Mouse (Mus musculus) left cerebral cortex, adult 18-20 months (tissue): ENCODE measurements around the gene Fam32a. TPM values are rescaled to one million over a fixed set of nuclear protein-coding genes. Genes with fewer than 3 reads are reported as not detected.

Source experiments
- DNase-seq, 2 experiments: peaks; one replicate each; pipeline ENCODE4 v3.0.0; 2021 to 2022; ENCODE audit warnings: low spot score in 2 of 2, mixed read lengths in 1 of 2
- total RNA-seq, 2 experiments: library from RNA; stranded (reverse); gene quantifications; 2 replicates each; pipeline ENCODE4 v1.2.3; 2021

The Fam32a gene
- total RNA-seq, 2 experiments from 2014 or later: 57.9 to 58.0 TPM

DNA sequence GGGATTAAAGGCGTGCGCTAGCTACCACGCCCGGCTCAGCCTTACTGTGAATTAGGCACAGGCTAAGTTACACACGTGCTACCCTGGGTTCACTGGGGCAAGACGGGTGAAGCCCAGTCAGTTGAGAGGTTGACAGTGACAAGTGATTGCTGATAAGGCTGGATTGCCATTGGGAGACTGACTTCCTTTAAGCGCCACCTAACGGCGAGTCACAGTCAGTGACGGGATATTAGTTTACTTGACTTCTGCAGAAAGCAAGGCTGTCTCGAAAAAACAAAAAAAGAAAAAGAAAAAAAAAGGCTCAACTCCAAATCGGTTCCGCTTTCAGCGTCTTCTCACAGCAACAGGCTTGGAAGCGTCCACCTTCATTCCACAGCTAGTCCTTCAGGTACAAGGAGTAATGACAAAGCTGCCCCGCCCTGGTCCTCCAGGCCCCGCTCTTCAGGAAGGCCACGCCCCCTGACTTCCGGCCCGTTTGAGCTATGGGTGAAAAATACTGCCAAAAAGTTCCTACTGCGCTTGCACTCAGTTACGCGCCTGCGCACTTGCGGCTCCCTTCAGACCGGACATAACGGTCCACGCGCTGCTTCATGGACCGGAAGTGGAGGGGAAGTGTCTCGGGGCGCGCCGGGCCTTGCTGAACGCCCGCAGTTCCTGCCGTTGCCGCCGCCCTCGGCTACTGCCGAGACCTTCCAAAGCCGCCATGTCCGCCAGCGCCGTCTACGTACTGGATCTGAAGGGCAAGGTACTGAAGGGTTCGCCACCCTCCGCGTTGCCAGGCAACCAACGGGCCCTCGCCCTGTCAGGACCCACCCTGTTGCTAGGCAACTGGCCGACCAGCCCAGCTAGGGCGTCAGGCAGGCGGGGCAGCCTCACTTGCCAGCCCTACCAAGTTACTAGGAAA, 20.2 kb downstream of the Fam32a start, which contains the start of gene Ap1m1:
Ap1m1 (plus strand) TSS at position 520 of the 904 bp plus-strand sequence.
- peak; percentile 98 for DNase-seq

- DNase-seq: no peak
These were observed 20.9 kb downstream of the Fam32a start for GRCm38 (mm10) chr8:72240403-72240763.

DNA sequence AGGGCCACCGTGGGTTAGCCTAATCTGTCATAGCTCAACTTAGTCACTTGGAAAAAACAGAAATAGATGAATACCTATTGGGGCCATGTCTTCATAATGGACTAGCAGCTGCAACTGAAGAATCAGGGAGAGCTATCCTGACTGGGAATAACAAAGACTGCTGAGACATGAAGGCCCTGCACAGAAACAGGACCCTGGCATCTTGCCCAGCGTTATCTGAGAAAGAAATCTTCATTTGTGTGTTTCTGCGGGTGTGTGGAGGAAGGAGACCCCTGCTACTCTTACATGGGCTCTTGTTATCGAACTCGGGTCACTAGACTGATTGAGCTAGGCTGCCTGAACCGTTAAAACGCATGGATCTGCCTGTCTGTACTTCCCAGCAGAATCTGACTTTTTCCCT, 21.4 kb downstream of the Fam32a start:
- DNase-seq: no peak

GRCm38 (mm10) chr8:72242226-72242625, 22.7 kb downstream of the Fam32a start:
- no peak for DNase-seq

- no peak for DNase-seq
These were observed 25.1 kb downstream of the Fam32a start for GRCm38 (mm10) chr8:72244610-72245009.

DNA sequence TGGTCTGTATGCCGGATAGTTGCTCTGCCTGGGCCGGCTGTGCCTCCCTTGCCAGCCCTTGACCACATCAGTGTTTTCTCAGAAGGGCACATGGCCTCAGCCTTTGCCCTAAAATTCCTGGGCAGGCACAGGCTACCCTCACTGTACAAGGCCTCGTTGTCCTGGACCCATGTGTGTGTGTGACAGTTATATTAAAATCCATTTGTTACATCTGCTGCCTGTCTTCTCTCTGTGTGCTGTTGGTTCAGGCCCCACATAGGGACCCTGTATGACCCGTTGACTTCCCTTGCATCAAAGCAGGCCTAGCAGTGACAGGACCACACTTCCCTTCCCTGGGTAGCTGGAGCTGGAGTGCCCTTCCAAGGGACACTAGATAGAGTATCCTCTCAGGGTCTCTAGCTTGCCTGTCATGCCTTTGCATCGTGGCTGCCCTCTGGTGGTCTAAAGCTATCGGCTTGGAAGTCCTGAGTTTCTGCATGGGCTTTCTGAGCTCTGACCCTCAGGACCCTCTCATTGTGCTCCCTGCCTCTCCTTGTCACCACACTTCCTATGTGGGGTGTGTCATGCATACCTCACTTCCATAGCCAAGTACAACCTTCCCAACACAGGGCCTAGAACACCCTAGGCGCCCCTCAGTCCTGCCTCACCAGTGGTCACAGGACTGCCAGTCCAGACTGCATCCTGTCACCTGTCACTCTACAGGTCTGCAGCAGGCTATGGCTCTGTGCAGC, 37.8 kb downstream of the Fam32a start:
- DNase-seq: peak in 1 of 2 experiments; percentile 25

GRCm38 (mm10) chr8:72257902-72258238, 38.3 kb downstream of the Fam32a start:
- no peak for DNase-seq

DNA sequence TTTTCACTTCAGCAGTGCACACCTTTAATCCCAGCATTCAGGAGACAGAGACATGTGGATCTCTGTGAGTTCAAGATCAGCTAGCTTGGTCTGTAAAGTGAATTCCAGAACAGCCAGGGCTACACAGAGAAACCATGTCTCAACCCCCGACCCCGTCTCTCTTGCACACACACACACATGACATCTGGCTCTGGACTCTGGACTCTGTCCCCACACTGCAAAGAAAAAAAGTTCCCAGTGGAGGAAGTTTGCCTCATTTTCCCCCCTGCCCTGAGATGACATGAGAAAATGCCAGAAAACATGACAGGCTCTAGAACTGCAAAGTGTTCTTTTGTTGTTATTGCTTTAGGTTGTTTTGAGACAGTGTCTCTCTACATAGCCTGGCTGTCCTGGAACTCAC, 40.3 kb downstream of the Fam32a start:
- no peak for DNase-seq

GRCm38 (mm10) chr8:72260585-72260984, 41.1 kb downstream of the Fam32a start:
- no peak for DNase-seq

- peak in 1 of 2 experiments; percentile 21 for DNase-seq
These were observed 41.5 kb downstream of the Fam32a start for GRCm38 (mm10) chr8:72261019-72261418.

- no peak for DNase-seq
These were observed 41.9 kb downstream of the Fam32a start for GRCm38 (mm10) chr8:72261431-72261830.

DNA sequence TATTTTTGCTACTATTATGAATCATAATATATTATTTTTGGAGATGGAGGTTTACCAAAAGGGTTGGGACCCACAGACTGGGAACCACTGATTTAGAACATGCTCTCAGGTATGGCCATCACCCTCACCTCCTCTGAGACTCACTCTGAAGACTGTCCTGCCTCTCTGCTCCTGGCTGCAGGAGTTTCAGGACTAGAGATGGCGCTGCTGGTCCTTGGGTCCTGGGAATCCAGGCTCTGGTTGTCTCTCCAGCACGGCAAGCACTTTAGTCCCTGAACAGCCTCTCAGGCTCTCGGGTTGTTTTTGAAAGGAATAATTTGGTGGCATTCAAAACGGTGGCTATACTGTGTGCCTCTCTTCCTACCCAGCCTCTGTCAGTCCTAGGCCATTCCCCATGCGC, 42.3 kb downstream of the Fam32a start:
- DNase-seq: no peak

DNA sequence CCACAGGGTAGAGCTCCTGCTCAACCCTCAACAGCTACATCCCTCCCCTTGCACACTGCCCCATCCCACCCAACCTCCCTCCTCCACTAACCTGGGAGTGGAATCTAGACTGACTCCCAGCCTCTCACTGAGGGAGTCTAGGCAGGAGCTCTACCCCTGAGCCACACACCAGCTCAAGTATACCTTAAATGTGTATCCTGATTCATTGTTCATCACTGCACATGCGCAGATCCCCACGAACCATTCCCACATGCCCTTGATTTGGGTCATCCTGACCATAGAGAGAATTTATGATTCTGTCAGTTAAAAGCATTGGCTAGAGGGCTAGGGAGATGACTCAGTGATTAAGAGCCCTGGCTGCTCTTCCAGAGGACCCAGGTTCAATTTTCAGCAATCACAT, 43.2 kb downstream of the Fam32a start:
- no peak for DNase-seq

GRCm38 (mm10) chr8:72263451-72263850, 43.9 kb downstream of the Fam32a start:
- no peak for DNase-seq

DNA sequence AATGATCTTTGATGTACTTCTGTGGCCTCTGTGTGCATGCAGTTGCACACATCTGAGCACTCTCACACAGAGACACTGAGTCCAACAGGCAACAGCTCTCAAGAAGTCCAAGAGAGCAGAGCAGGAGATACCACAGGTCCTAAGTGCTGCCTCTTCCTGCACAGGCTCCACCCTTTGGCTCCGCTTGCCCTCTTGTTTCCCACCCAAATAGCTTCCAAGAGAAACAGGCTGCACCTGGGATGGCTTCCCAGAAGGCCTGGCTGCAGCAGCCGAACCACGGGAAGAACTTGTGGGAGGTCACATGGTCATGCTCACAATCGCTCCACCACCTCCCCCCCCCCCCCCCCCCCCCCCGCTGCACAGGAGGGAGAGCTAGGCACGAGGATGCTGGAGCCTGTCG, 45.8 kb downstream of the Fam32a start:
- no peak for DNase-seq

- DNase-seq: no peak
These were observed 47.1 kb downstream of the Fam32a start for GRCm38 (mm10) chr8:72266671-72267070.

DNA sequence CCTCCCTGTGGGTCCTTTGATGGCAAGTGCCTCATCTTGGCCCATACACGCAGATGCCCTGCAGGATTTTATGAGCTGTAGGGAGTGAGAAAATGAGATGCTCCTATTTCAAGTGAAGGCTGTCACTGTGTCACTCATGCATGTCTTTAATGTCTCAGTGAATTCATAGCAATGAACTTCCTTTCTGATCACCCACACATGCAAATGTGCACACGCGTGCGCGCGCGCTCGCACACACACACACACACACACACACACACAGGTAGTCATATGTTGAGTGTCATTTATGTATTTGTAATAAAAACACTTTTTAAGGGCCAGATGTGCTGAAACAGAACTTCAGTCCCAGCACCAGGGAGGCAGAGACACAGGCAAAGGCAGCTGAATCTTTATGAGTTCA, 47.6 kb downstream of the Fam32a start:
- DNase-seq: no peak

DNA sequence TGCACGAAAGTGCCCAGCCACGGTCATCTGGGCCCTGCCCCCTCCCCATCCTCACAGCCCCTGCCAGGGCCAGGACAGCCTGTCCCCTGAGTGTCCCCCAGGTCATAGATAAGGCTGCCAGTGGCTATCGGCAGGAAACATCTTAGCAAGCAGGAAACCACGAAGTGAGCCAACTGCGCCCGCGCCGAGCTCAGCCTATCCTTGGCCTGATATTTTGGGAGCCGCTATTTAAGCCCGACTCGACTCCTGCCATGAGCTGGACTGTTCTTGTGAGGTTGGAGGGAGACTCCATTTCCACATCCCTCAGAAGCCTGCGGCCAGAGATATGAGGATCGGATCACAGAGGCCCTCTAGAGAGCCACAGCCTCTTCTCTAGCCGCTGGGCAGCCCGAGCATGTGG, 48.8 kb downstream of the Fam32a start:
- no peak for DNase-seq

- DNase-seq: no peak
These were observed 51.1 kb downstream of the Fam32a start for GRCm38 (mm10) chr8:72270606-72271005.

GRCm38 (mm10) chr8:72271051-72271660, 51.6 kb downstream of the Fam32a start:
- DNase-seq: no peak

GRCm38 (mm10) chr8:72271691-72272090, 52.2 kb downstream of the Fam32a start:
- no peak for DNase-seq

DNA sequence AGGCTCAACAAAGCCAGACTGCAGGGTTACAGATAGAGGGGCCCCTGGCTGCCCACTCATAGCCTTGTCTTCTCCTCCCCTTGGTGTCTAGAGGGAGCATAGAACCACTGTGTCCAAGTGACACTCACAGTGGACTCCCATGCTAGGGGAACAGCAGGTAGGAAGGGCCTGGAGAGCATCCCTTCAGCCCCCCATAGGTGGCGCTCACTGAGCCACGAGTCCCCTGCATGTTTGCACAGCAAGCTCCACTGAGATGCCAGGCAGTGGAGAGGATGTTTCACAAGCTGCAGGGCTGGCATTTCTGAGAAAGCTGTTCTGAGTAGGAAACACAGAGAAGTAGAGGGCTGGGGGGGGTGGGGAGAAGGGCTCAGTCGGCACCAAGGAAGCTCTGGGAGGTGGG, 52.8 kb downstream of the Fam32a start:
- DNase-seq: peak; percentile 61 to 63
